Mouse (Mus musculus) neural tube, embryonic 14.5 days (tissue): Measurements from ENCODE around the gene Amn1. TPM values are rescaled to one million over a fixed set of nuclear protein-coding genes. Genes with fewer than 3 reads are reported as not detected.
"Not testable (repeated sequence)": the region's sequence is repeated elsewhere in the genome, so short reads cannot be mapped to it uniquely, and the experiment has no call there.

ENCODE experiments used
- ATAC-seq: fragments of 200-750 bp; cut with Nextera tagmentation; 2 replicates; pipeline ENCODE4 v1.8.0; 2017; ENCODE audit warnings: low read depth, mild to moderate bottlenecking, moderate TSS enrichment, moderate library complexity
- H3K27ac ChIP-seq: fragments of 300-500 bp; sonication (generic); 2 replicates; pipeline ENCODE4 v1.5.1; 2014; ENCODE audit warnings: low read depth, mild to moderate bottlenecking, control low read depth, low read length, moderate library complexity, mixed read lengths
- H3K27me3 ChIP-seq: fragments of 300-500 bp; sonication (generic); 2 replicates; pipeline ENCODE4 v1.6.1; 2014; ENCODE audit warnings: low read length; ENCODE audit not compliant: control insufficient read depth, insufficient read depth
- H3K36me3 ChIP-seq: fragments of 300-500 bp; sonication (generic); 2 replicates; pipeline ENCODE4 v1.6.1; 2014; ENCODE audit warnings: low read length, mixed read lengths; ENCODE audit not compliant: control insufficient read depth, insufficient read depth
- H3K4me1 ChIP-seq: fragments of 300-500 bp; sonication (generic); 2 replicates; pipeline ENCODE4 v1.6.1; 2014; ENCODE audit warnings: low read length; ENCODE audit not compliant: control insufficient read depth, insufficient read depth
- H3K4me2 ChIP-seq: fragments of 300-500 bp; sonication (generic); 2 replicates; pipeline ENCODE4 v1.6.1; 2014; ENCODE audit warnings: mild to moderate bottlenecking, low read depth, low read length, control low read depth
- H3K4me3 ChIP-seq: fragments of 300-500 bp; sonication (generic); 2 replicates; pipeline ENCODE4 v1.5.1; 2014; ENCODE audit warnings: low read depth, low read length, control low read depth, mixed read lengths
- H3K9ac ChIP-seq: fragments of 300-500 bp; sonication (generic); replicated peaks from 2 replicates; pipeline ENCODE4 v1.6.1; 2014; ENCODE audit warnings: low read depth, mild to moderate bottlenecking, control low read depth, low read length, mixed read lengths
- H3K9me3 ChIP-seq: fragments of 300-500 bp; sonication (generic); 2 replicates; pipeline ENCODE4 v1.6.1; 2016; ENCODE audit warnings: low read length; ENCODE audit not compliant: control insufficient read depth
- WGBS: fragments of 180-500 bp; shearing (Covaris S2); extraction: QIAGEN DNeasy Blood & Tissue Kit; methylation state at CpG from one replicate; pipeline ENCODE4 v1.1.7; 2014; 5-methylcytosine and 5-hydroxymethylcytosine counted together
- polyA plus RNA-seq: library from polyadenylated mRNA; unstranded; fragments of >200 nt; fragmentation: Nextera tagmentation; extraction: Ambion mirVana; gene quantifications from 2 replicates; pipeline ENCODE4 v1.2.1, GENCODE M21; 2014

Amn1 gene
- polyA plus RNA-seq, 1 experiment from 2014 or later = 125 TPM

DNA sequence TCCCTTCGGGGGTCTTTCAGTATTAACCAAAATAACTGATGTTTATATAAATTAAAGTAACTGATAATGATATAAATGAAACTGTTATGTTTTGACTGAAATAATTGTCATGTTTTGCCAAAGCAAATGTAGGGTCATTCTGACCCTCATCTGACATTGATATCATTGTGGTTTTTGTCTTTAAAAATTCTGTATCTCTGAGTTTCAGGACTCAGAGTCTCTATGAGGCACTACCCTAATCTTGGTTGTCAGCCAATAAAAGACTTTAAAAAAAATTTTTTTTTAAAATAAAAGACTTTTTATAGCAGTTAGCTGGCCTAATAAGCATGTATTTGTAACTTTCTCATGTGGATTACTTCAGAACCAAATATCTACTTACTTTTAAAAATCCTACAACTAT, 20.8 kb downstream of the Amn1 start:
- Histone ChIP-seq H3K9me3 (no peaks in the 10 kb centered on the region), H3K36me3 (peaks cover 26% of the 10 kb centered on the region), H3K4me3 (no peak overlapping the region), H3K4me1 (no peaks in the 10 kb centered on the region), H3K27me3 (no peaks in the 10 kb centered on the region), H3K27ac (no peak overlapping the region), H3K9ac (no peak overlapping the region), H3K4me2 (no peak overlapping the region)
- WGBS = 93% methylated on average over 1 of the region's 1 CpGs
- no peak for ATAC-seq

DNA sequence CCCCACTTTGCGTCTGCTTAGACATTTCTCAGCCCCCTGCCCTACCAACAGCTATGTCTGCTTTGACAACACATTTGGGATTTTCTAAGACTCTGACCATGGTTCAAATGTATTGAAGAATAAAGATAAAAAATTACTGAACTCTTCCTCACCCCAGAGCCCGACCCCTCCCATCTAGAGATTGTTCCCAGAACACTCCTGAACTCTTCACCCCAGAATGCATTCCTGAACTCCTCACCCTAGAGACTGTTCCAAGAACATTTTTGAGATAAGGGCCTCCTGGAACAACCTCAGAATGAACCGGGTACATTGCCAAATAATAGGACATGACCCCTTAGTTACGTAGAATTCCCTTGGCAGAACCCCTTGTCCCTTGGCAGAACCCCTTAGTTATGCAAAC, 21.5 kb downstream of the Amn1 start:
- H3K27ac ChIP-seq, H3K27me3 ChIP-seq, H3K9ac ChIP-seq, ATAC-seq, H3K4me1 ChIP-seq, H3K4me3 ChIP-seq, H3K4me2 ChIP-seq, H3K9me3 ChIP-seq: not testable (repeated sequence)
- peaks cover 30% of the 10 kb centered on the region for H3K36me3 ChIP-seq
- 92% methylated on average over 3 of the region's 4 CpGs for WGBS

DNA sequence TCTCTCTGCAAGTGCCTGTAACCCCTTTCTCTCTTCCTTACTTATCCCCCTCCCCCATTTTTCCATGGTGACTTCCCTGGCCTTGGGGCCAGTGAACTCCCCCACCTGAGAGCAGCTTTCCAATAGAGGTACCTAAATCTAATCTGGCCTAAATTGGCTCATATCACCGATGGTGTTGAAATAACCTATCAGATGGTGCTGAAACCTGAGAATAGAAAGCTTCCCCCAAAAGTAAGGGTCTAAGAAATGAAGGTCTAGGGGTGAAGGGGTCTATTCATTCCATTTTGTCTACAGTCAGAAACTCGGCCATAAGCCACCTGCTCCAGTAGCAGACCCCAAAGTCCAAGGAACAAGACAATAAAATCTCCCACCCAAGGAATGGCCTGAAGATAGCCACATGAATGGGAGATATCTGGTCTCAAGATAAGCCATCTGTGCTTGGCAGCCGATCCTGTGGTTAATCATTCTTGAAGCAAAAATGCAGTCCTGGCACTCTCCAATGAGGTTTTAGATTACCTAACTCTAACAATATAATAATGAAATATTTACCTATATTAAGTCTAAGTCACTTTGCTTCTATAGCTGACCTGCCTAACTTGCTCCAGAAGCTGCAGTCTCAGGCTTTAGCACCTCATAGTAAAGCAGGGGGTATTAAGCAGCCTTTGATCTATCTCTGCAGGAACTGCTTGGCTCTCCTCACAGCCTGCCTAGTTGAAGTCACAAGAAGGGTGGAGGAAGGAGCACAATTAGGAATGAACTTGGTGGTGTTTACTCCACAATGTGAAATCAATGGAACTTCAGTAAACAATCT, 33.3 kb downstream of the Amn1 start:
- 70% methylated on average over 3 of the region's 3 CpGs for WGBS
- H3K4me1 ChIP-seq = no peaks in the 10 kb centered on the region
- no peaks in the 10 kb centered on the region for H3K9me3 ChIP-seq
- H3K36me3 ChIP-seq = 0 out of 2 replicates have a peak, but pooled peaks cover 2% of the 10 kb centered on the region
- ATAC-seq = no peak
- H3K27me3 ChIP-seq = no peaks in the 10 kb centered on the region
- no peak overlapping the region for H3K4me3 ChIP-seq
- no peak overlapping the region for H3K27ac ChIP-seq
- no peak overlapping the region for H3K4me2 ChIP-seq
- no peak overlapping the region for H3K9ac ChIP-seq

DNA sequence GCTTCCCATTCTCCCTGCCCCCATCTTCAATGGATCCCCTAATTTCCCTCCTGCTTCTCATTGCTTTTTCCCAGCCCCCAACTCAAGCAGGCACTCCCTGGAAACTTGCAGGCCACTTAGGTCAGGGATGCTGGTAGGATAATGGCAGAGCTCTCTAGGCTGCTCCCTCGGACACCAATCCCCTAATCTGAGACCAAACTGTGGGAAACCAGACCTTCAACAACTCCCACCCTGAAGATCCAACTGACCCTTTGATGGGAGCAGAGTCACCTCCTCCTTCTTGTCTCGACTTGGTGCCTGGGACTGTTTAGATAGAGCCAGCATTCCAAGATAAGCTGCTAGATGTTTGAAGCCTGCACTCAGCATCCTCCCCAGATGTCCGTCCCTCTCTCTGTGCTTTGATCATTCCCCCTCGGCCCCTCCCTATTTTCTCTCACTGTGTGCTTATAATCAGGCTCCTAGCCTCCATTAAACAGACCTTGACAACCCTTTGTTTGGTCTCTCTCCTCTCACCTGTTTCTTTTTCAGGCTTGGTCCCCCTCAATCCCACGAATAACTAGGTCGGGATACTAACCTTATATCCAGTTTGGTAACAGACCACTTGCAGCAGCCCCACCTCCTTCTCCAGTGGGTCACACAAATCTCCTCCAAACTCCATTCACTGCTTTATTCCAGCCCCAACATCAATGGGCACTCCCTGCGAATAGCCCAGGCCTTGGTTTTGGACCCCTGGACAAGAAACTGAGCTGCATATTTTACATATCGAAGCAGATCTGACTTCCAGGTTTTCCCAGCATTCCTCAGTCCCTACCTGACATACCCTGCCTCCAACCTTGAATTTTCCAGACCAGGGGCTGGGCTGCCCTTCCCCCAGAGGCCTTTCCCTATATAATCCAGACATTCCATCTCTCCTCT, 34.1 kb downstream of the Amn1 start:
- no peak overlapping the region for H3K27ac ChIP-seq
- WGBS = 14% methylated on average over 8 of the region's 8 CpGs
- no peaks in the 10 kb centered on the region for H3K4me1 ChIP-seq
- no peaks in the 10 kb centered on the region for H3K9me3 ChIP-seq
- peak; percentile 42; the same call in 1 of the 2 replicates for ATAC-seq
- no peak overlapping the region for H3K9ac ChIP-seq
- H3K27me3 ChIP-seq = no peaks in the 10 kb centered on the region
- H3K4me2 ChIP-seq = no peak overlapping the region
- H3K36me3 ChIP-seq = 0 out of 2 replicates have a peak, but pooled peaks cover 2% of the 10 kb centered on the region
- H3K4me3 ChIP-seq = no peak overlapping the region

DNA sequence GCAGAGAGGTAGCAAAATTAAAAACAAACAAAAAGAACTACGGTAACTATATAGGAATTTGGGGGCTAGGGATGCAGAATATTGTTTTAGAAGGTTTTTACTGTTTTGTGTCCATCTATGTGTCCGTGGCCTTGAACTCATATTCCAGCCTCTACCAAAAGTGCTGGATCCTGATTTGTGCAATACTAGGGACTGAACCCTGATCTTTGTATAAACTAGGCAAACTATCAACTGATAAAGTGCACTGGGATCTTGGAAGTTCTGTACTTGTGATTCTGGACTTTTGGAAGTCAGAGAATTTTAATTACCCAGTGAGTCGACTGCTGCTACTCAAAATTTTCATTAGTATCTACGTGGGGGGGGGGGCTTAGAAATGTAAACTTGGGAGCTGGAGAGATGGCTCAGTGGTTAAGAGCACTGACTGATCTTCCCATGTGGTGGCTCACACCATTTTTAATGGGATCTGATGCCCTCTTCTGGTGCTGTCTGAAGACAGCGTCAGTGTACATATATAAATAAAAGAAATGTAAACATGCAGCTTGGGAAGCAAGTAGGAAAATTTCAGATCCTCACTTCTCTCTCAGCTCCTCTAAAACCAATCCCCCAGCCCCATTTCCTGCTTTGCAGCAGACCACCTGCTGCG, 34.9 kb downstream of the Amn1 start:
- no peak overlapping the region for H3K9ac ChIP-seq
- 46% methylated on average over 6 of the region's 6 CpGs for WGBS
- no peak overlapping the region for H3K27ac ChIP-seq
- H3K4me1 ChIP-seq = no peaks in the 10 kb centered on the region
- no peak overlapping the region for H3K4me2 ChIP-seq
- H3K27me3 ChIP-seq = no peaks in the 10 kb centered on the region
- H3K36me3 ChIP-seq = no peaks in the 10 kb centered on the region
- no peak overlapping the region for H3K4me3 ChIP-seq
- no peak for ATAC-seq
- H3K9me3 ChIP-seq = no peaks in the 10 kb centered on the region

DNA sequence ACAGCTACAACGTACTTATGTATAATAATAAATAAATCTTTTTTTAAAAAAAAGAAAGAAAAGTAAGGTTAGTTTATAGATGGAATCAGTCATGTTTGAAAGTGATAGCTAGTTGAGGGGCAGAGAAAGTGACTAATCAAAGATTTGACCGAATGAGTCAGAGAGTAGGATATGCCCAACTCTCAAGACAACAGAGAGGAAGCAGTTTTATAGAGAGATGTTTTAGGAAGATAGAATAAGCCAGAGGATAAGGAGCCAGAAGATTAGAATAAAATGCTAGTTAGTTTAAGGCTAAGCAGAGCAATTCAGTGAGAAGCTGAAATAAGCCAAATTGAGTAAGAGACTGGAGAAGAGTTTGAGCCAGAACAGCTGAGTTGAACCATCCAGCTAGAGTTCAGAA, 36.4 kb downstream of the Amn1 start:
- WGBS = 95% methylated on average over 2 of the region's 2 CpGs
- no peak overlapping the region for H3K4me3 ChIP-seq
- H3K4me2 ChIP-seq = no peak overlapping the region
- H3K36me3 ChIP-seq = no peaks in the 10 kb centered on the region
- ATAC-seq = no peak
- no peak overlapping the region for H3K9ac ChIP-seq
- no peaks in the 10 kb centered on the region for H3K27me3 ChIP-seq
- H3K4me1 ChIP-seq = no peaks in the 10 kb centered on the region
- no peaks in the 10 kb centered on the region for H3K9me3 ChIP-seq
- H3K27ac ChIP-seq = no peak overlapping the region

DNA sequence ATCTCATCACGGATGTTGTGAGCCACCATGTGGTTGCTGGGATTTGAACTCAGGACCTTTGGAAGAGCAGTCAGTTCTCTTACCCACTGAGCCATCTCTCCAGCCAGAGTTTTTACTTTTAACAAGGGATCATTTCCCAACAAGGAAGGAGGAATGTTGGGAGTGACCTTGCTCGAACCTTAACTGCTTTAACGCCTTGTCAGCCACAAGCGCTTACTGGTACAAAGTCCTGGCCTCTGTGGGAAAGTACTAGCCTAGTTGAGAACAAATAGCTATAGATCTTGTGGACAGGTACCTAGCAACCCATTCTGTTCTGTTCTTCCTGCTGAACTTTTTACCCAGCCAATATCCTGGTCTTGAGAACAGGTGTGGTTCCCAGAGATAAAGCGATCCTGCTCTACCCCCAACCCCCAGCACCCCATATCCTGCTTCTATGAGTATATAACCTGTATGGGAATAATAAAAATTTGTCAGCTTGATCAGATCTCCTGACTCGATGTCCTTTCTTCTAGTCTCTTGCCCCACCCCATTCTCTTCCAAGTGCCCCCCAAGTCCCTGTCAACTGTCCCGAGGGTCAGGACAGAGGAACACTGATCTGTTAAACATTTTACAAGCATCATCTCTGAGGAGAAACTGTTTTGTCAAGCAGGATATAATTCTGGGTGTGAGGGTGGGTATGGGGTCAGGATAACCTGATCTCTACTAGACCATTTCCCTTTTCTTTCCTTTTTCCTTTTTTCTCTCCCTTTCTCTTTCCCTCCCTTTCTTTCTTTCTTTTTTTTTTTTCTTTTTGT, 39.9 kb downstream of the Amn1 start:
- no peaks in the 10 kb centered on the region for H3K36me3 ChIP-seq
- no peaks in the 10 kb centered on the region for H3K9me3 ChIP-seq
- 73% methylated on average over 7 of the region's 7 CpGs for WGBS
- H3K4me3 ChIP-seq = no peak overlapping the region
- H3K4me2 ChIP-seq = no peak overlapping the region
- H3K27ac ChIP-seq = no peak overlapping the region
- H3K9ac ChIP-seq = no peak overlapping the region
- no peaks in the 10 kb centered on the region for H3K4me1 ChIP-seq
- ATAC-seq = no peak
- no peaks in the 10 kb centered on the region for H3K27me3 ChIP-seq

DNA sequence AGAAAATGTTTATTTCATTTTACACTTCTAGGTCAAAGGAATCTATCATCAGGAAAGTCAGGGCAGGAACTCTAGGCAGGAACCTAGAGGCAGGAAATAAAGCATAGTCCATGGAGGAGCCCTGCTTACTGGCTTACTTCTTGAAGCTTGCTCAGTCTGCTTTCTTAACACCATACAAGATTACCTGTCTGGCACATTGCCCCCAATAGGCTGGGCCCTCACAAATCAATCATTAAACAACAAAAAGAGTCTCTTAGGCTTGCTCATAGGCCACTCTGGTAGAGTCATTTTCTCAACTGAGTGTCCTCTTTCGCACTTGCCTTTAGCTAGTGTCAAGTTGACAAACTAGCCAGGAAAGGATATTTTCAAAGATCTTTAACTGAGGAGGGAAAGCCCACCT, 43.4 kb downstream of the Amn1 start:
- no peak overlapping the region for H3K27ac ChIP-seq
- no peak overlapping the region for H3K4me3 ChIP-seq
- H3K27me3 ChIP-seq = no peaks in the 10 kb centered on the region
- no peaks in the 10 kb centered on the region for H3K36me3 ChIP-seq
- no peaks in the 10 kb centered on the region; the same call in 1 of the 2 replicates for H3K4me1 ChIP-seq
- no peak for ATAC-seq
- 100% methylated on average over 1 of the region's 1 CpGs for WGBS
- no peaks in the 10 kb centered on the region for H3K9me3 ChIP-seq
- no peak overlapping the region for H3K9ac ChIP-seq
- H3K4me2 ChIP-seq = no peak overlapping the region
